Mouse (Mus musculus): ENCODE data around the gene Fmnl2.

Fmnl2 gene

GRCm38 (mm10) chr2:52930106-52930868, 72.6 kb downstream of the Fmnl2 start:
- ChIA-PET CTCF (interaction anchor here in 1 of 4 experiments (0.7 kb wide), 1 partner anchor 192 kb away, joined by 4 read pairs; no protein-coding TSS in a partner anchor), POLR2A (interaction anchor here in 1 of 4 experiments (0.6 to 6.0 kb wide), 6 partner anchors 8 to 241 kb away, joined by 3 to 41 read pairs (median 6); no protein-coding TSS in a partner anchor)

- CTCF ChIA-PET = interaction anchor here in 1 of 4 experiments (0.5 to 0.7 kb wide), 2 partner anchors 167 to 191 kb away, joined by 3 to 4 read pairs; no protein-coding TSS in a partner anchor
- POLR2A ChIA-PET = interaction anchor here in 1 of 4 experiments (0.9 to 6.0 kb wide), 3 partner anchors 9 to 27 kb away, joined by 3 to 41 read pairs (median 9); no protein-coding TSS in a partner anchor
Observed at GRCm38 (mm10) chr2:52931315-52931714, 73.7 kb downstream of the Fmnl2 start.

- POLR2A ChIA-PET = interaction anchor here in 1 of 4 experiments (0.5 kb wide), 1 partner anchor 8 kb away, joined by 3 read pairs; no protein-coding TSS in a partner anchor
- CTCF ChIA-PET = no interaction called here
Observed at GRCm38 (mm10) chr2:52935906-52936305, 78.2 kb downstream of the Fmnl2 start.

- ChIA-PET CTCF (interaction anchor here in 1 of 4 experiments (0.6 kb wide), 2 partner anchors 145 to 183 kb away, joined by 3 to 5 read pairs; no protein-coding TSS in a partner anchor), POLR2A (interaction anchor here in 3 of 4 experiments (0.6 to 2.5 kb wide), 13 partner anchors 9 to 326 kb away, joined by 3 to 8 read pairs (median 3); no protein-coding TSS in a partner anchor)
Observed at GRCm38 (mm10) chr2:52938351-52939074, 80.9 kb downstream of the Fmnl2 start.

- POLR2A ChIA-PET = interaction anchor here in 2 of 4 experiments (0.6 to 7.0 kb wide), 10 partner anchors 8 to 281 kb away, joined by 3 to 41 read pairs (median 3); no protein-coding TSS in a partner anchor
- CTCF ChIA-PET = interaction anchor here in 3 of 4 experiments (0.6 to 0.7 kb wide), 3 partner anchors 18 to 873 kb away, joined by 3 to 6 read pairs (median 4); no protein-coding TSS in a partner anchor
Observed at GRCm38 (mm10) chr2:52943644-52944423, 86.2 kb downstream of the Fmnl2 start.

GRCm38 (mm10) chr2:52944594-52944993, 86.9 kb downstream of the Fmnl2 start:
- POLR2A ChIA-PET = interaction anchor here in 2 of 4 experiments (0.6 to 7.0 kb wide), 10 partner anchors 9 to 280 kb away, joined by 3 to 41 read pairs (median 3); no protein-coding TSS in a partner anchor
- CTCF ChIA-PET = interaction anchor here (0.6 to 1.0 kb wide), 4 partner anchors 17 to 873 kb away, joined by 3 to 6 read pairs (median 4); no protein-coding TSS in a partner anchor

GRCm38 (mm10) chr2:52946074-52946473, 88.4 kb downstream of the Fmnl2 start:
- ChIA-PET POLR2A (interaction anchor here in 3 of 4 experiments (0.7 to 7.0 kb wide), 8 partner anchors 8 to 137 kb away, joined by 3 to 41 read pairs (median 3); no protein-coding TSS in a partner anchor), CTCF (interaction anchor here in 3 of 4 experiments (0.6 to 1.4 kb wide), 3 partner anchors 120 to 190 kb away, joined by 3 read pairs; no protein-coding TSS in a partner anchor)

GRCm38 (mm10) chr2:52946524-52947186, 89.0 kb downstream of the Fmnl2 start:
- ChIA-PET POLR2A (interaction anchor here in 3 of 4 experiments (0.9 to 7.0 kb wide), 7 partner anchors 8 to 17 kb away, joined by 3 to 41 read pairs (median 3); no protein-coding TSS in a partner anchor), CTCF (interaction anchor here in 2 of 4 experiments (0.6 to 1.4 kb wide), 3 partner anchors 175 to 190 kb away, joined by 3 to 7 read pairs (median 3); no protein-coding TSS in a partner anchor)

GRCm38 (mm10) chr2:52948406-52948805, 90.7 kb downstream of the Fmnl2 start:
- ChIA-PET CTCF (interaction anchor here (0.6 to 3.7 kb wide), 8 partner anchors 10 to 246 kb away, joined by 3 to 12 read pairs (median 5); no protein-coding TSS in a partner anchor), POLR2A (interaction anchor here in 3 of 4 experiments (1.0 to 4.5 kb wide), 4 partner anchors 11 to 17 kb away, joined by 3 to 30 read pairs (median 3); no protein-coding TSS in a partner anchor)

GRCm38 (mm10) chr2:52949556-52949955, 91.9 kb downstream of the Fmnl2 start:
- ChIA-PET CTCF (interaction anchor here in 3 of 4 experiments (0.7 to 3.7 kb wide), 12 partner anchors 11 to 193 kb away, joined by 3 to 12 read pairs (median 4); no protein-coding TSS in a partner anchor), POLR2A (interaction anchor here in 3 of 4 experiments (1.0 to 4.5 kb wide), 5 partner anchors 10 to 91 kb away, joined by 3 to 30 read pairs (median 3); no protein-coding TSS in a partner anchor)

GRCm38 (mm10) chr2:52950226-52950625, 92.6 kb downstream of the Fmnl2 start:
- POLR2A ChIA-PET = interaction anchor here in 2 of 4 experiments (0.6 to 4.5 kb wide), 4 partner anchors 9 to 241 kb away, joined by 3 to 30 read pairs (median 5); partner anchors contain the start of gene Prpf40a (in 1 of the 2)

GRCm38 (mm10) chr2:52952202-52952730, 94.6 kb downstream of the Fmnl2 start:
- CTCF ChIA-PET = no interaction called here
- POLR2A ChIA-PET = interaction anchor here in 1 of 4 experiments (0.8 to 4.5 kb wide), 2 partner anchors 7 to 239 kb away, joined by 3 to 30 read pairs; partner anchors contain the start of gene Prpf40a

More at GRCm38 (mm10) chr2:52950226-52950625, 92.6 kb downstream of the Fmnl2 start:
- CTCF ChIA-PET = interaction anchor here in 3 of 4 experiments (0.6 to 3.7 kb wide), 9 partner anchors 11 to 172 kb away, joined by 3 to 12 read pairs (median 4); no protein-coding TSS in a partner anchor

- POLR2A ChIA-PET = interaction anchor here in 1 of 4 experiments (0.8 to 1.4 kb wide), 5 partner anchors 9 to 50 kb away, joined by 3 to 4 read pairs (median 3); no protein-coding TSS in a partner anchor
- CTCF ChIA-PET = interaction anchor here in 1 of 4 experiments (1.4 kb wide), 1 partner anchor 52 kb away, joined by 3 read pairs; no protein-coding TSS in a partner anchor
Observed at GRCm38 (mm10) chr2:52955090-52955489, 97.4 kb downstream of the Fmnl2 start.

GRCm38 (mm10) chr2:52955831-52956230, 98.2 kb downstream of the Fmnl2 start:
- ChIA-PET POLR2A (interaction anchor here in 3 of 4 experiments (0.6 to 1.4 kb wide), 7 partner anchors 10 to 51 kb away, joined by 3 to 7 read pairs (median 3); no protein-coding TSS in a partner anchor), CTCF (interaction anchor here in 1 of 4 experiments (1.4 kb wide), 1 partner anchor 51 kb away, joined by 3 read pairs; no protein-coding TSS in a partner anchor)

- POLR2A ChIA-PET = interaction anchor here in 3 of 4 experiments (0.6 to 4.8 kb wide), 25 partner anchors 8 to 1021 kb away, joined by 3 to 30 read pairs (median 4); partner anchors contain the start of genes Arl6ip6 (in 1 of the 3), Fmnl2 (in 1 of the 3) and Prpf40a (in 1 of the 3)
- CTCF ChIA-PET = interaction anchor here in 1 of 4 experiments (0.9 to 1.5 kb wide), 2 partner anchors 9 to 49 kb away, joined by 5 read pairs; no protein-coding TSS in a partner anchor
Observed at GRCm38 (mm10) chr2:52957771-52958534, 100.3 kb downstream of the Fmnl2 start.
